Mouse (Mus musculus): Measurements from ENCODE around the gene Mvb12a.
A peak's percentile ranks its signal among the peaks of the same experiment; 100 is the strongest.

Gene Mvb12a

GRCm38 (mm10) chr8:71542632-71543343 lies at the start of gene Mvb12a:
TSS of gene Mvb12a (plus strand) at chr8:71542922.
- peak; percentile 93 to 97 for DNase-seq

GRCm38 (mm10) chr8:71495039-71495438 lies 47.7 kb upstream of the Mvb12a start:
- DNase-seq = peak; percentile 89 to 93

GRCm38 (mm10) chr8:71495811-71496210 lies 46.9 kb upstream of the Mvb12a start:
- peak; percentile 28 to 48 for DNase-seq

GRCm38 (mm10) chr8:71496481-71496880 lies 46.2 kb upstream of the Mvb12a start:
- DNase-seq = peak; percentile 82 to 89

GRCm38 (mm10) chr8:71497077-71497645 lies 45.6 kb upstream of the Mvb12a start:
- peak; percentile 54 for DNase-seq

GRCm38 (mm10) chr8:71497881-71498501 lies 44.7 kb upstream of the Mvb12a start:
- peak in 1 of 2 experiments; percentile 41 for DNase-seq

- peak in 1 of 2 experiments; percentile 32 for DNase-seq
Observed at GRCm38 (mm10) chr8:71498816-71499690, 43.7 kb upstream of the Mvb12a start.

- no peak for DNase-seq
Observed at GRCm38 (mm10) chr8:71504349-71504748, 38.4 kb upstream of the Mvb12a start.

GRCm38 (mm10) chr8:71505326-71505725 lies 37.4 kb upstream of the Mvb12a start:
- DNase-seq = no peak

- DNase-seq = peak; percentile 72 to 82
Observed at GRCm38 (mm10) chr8:71505979-71506378, 36.7 kb upstream of the Mvb12a start.

GRCm38 (mm10) chr8:71507589-71508104 lies 35.1 kb upstream of the Mvb12a start:
- peak; percentile 80 to 89 for DNase-seq

GRCm38 (mm10) chr8:71509316-71509715 lies 33.4 kb upstream of the Mvb12a start:
- no peak for DNase-seq

GRCm38 (mm10) chr8:71511644-71512043 lies 31.1 kb upstream of the Mvb12a start, which contains the start of gene Plvap:
TSS of gene Plvap (minus strand) at chr8:71511752.
- no peak for DNase-seq

GRCm38 (mm10) chr8:71513018-71513754 lies 29.5 kb upstream of the Mvb12a start:
- no peak for DNase-seq

GRCm38 (mm10) chr8:71515043-71515442 lies 27.7 kb upstream of the Mvb12a start:
- DNase-seq = no peak

GRCm38 (mm10) chr8:71516786-71517185 lies 25.9 kb upstream of the Mvb12a start:
- no peak for DNase-seq

GRCm38 (mm10) chr8:71519037-71519825 lies 23.5 kb upstream of the Mvb12a start:
- peak; percentile 50 to 74 for DNase-seq

GRCm38 (mm10) chr8:71521634-71522033 lies 21.1 kb upstream of the Mvb12a start:
- DNase-seq = peak; percentile 92 to 96

- DNase-seq = no peak
Observed at GRCm38 (mm10) chr8:71525226-71526050, 17.3 kb upstream of the Mvb12a start, which contains the start of gene Ccdc194. TSS of gene Ccdc194 (minus strand) at chr8:71525711.

GRCm38 (mm10) chr8:71526272-71526671 lies 16.4 kb upstream of the Mvb12a start:
- DNase-seq = no peak

Data from cerebellum, postnatal 25 days (tissue).